Mouse (Mus musculus): ENCODE results near the gene Apmap. TPM values are rescaled to one million over a fixed set of nuclear protein-coding genes. Genes with fewer than 3 reads are reported as not detected.

Apmap gene
- 74.8 and 94.2 TPM in 2 replicates for polyA plus RNA-seq (2012)

GRCm38 (mm10) chr2:150608087-150608799 lies at the start of gene Apmap:
Gene Apmap (minus strand): TSS chr2:150608567.

GRCm38 (mm10) chr2:150569847-150570590 lies 38.3 kb downstream of the Apmap start, which contains the start of gene Cst7:
Gene Cst7 (plus strand): TSS chr2:150570415.

Other genes with a start within 250 kb of the Apmap start
- gene 3300002I08Rik, start 245.8 kb downstream of the Apmap start, polyA plus RNA-seq (2012) = not detected in 2 replicates
- gene Zfp442, start 157.1 kb downstream of the Apmap start, polyA plus RNA-seq (2012) = 0.22 TPM in 1 of 2 replicates, not detected in the other
- gene Zfp345, start 123.5 kb downstream of the Apmap start, polyA plus RNA-seq (2012) = 0.02 and 0.03 TPM in 2 replicates
- 17.2 and 25.7 TPM in 2 replicates for gene Cst7, start 38.2 kb downstream of the Apmap start, polyA plus RNA-seq (2012)
- gene Acss1, start 59.9 kb upstream of the Apmap start, polyA plus RNA-seq (2012) = 7.0 and 10.9 TPM in 2 replicates
- not detected in 2 replicates for gene Vsx1, start 80.8 kb upstream of the Apmap start, polyA plus RNA-seq (2012)
- gene Entpd6, start 140.5 kb upstream of the Apmap start, polyA plus RNA-seq (2012) = 41.0 and 50.0 TPM in 2 replicates
- 23.0 and 23.5 TPM in 2 replicates for gene Pygb, start 178.2 kb upstream of the Apmap start, polyA plus RNA-seq (2012)

Data from megakaryocyte-erythroid progenitor cell, adult 5 weeks (primary cell).